Mouse (Mus musculus) liver, embryonic 15.5 days (tissue): ENCODE measurements around the gene Nolc1. TPM values are rescaled to one million over a fixed set of nuclear protein-coding genes. Genes with fewer than 3 reads are reported as not detected.
A peak's percentile ranks its signal among the peaks of the same experiment; 100 is the strongest.

Experiments used
- ATAC-seq: fragments of 200-750 bp; cut with Nextera tagmentation; 2 replicates; pipeline ENCODE4 v1.8.0; 2017; ENCODE audit warnings: moderate number of reproducible peaks, mild to moderate bottlenecking, moderate library complexity; ENCODE audit not compliant: insufficient read depth
- H3K27ac ChIP-seq: fragments of 300-500 bp; sonication (generic); replicated peaks from 2 replicates; pipeline ENCODE4 v1.5.1; 2015; ENCODE audit warnings: mild to moderate bottlenecking, inconsistent platforms
- H3K27me3 ChIP-seq: fragments of 300-500 bp; sonication (generic); 2 replicates; pipeline ENCODE4 v1.6.1; 2015; ENCODE audit warnings: mild to moderate bottlenecking, inconsistent platforms
- H3K36me3 ChIP-seq: fragments of 300-500 bp; sonication (generic); replicated peaks from 2 replicates; pipeline ENCODE4 v1.6.1; 2015; ENCODE audit warnings: moderate library complexity, mild to moderate bottlenecking, inconsistent platforms
- H3K4me1 ChIP-seq: fragments of 300-500 bp; sonication (generic); replicated peaks from 2 replicates; pipeline ENCODE4 v1.6.1; 2015; ENCODE audit warnings: inconsistent platforms
- H3K4me2 ChIP-seq: fragments of 300-500 bp; sonication (generic); 2 replicates; pipeline ENCODE4 v1.6.1; 2015; ENCODE audit warnings: moderate library complexity, mild to moderate bottlenecking, inconsistent platforms
- H3K4me3 ChIP-seq: fragments of 300-500 bp; sonication (generic); replicated peaks from 2 replicates; pipeline ENCODE4 v1.5.1; 2015; ENCODE audit warnings: mild to moderate bottlenecking, inconsistent platforms
- H3K9ac ChIP-seq: fragments of 300-500 bp; sonication (generic); 2 replicates; pipeline ENCODE4 v1.6.1; 2015; ENCODE audit warnings: moderate library complexity, mild to moderate bottlenecking, inconsistent platforms
- H3K9me3 ChIP-seq: fragments of 300-500 bp; sonication (generic); replicated peaks from 2 replicates; pipeline ENCODE4 v1.6.1; 2016; ENCODE audit warnings: inconsistent platforms
- WGBS: fragments of 180-500 bp; shearing (Covaris S2); methylation state at CpG from one replicate; pipeline ENCODE4 v1.1.7; 2015; ENCODE audit warnings: mixed read lengths; ENCODE audit not compliant: insufficient replicate concordance; 5-methylcytosine and 5-hydroxymethylcytosine counted together
- polyA plus RNA-seq: library from polyadenylated mRNA; unstranded; fragments of >200 nt; fragmentation: Nextera tagmentation; extraction: Ambion mirVana; gene quantifications from 2 replicates; pipeline ENCODE4 v1.2.1, GENCODE M21; 2015

The Nolc1 gene
- polyA plus RNA-seq, 1 experiment from 2014 or later, result 48.8 TPM

DNA sequence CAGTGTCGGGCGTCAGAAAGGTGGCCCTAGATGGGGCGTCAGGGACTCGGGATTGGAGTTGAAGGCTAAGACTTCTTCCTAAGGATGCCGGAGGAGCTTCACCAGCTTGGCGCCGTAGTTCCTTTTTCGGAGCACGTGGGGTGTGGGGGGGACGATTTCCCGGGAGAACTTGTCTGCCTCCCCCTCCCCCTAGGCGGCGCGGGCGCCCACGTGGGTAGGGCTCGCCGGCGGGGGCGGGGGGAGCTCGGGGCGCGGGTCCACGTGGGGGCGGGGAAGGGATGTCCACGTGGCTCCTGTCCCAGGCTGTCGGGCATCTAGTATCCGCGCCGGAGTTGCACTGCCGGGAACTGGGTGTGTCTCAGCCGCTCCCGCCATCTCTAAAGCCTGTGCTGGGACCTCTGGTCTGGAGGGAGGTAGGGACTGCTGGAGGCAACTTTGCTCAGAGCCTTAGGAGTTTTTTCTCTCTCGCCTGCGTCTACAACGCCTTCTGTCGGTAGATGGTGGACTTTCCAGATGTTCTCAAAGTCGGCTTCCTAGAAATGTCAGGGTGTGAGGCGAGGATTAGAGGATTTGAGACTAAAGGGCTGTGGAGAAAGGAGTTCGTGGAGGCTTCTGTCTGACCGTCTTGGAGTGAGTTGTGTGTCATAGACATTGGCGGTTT is 18.6 kb upstream of the Nolc1 start:
- peak; percentile 60 for ATAC-seq
- WGBS, result under 1% methylated on average over 42 of the region's 42 CpGs
- H3K4me3 ChIP-seq, result peak overlapping the region; percentile 90

DNA sequence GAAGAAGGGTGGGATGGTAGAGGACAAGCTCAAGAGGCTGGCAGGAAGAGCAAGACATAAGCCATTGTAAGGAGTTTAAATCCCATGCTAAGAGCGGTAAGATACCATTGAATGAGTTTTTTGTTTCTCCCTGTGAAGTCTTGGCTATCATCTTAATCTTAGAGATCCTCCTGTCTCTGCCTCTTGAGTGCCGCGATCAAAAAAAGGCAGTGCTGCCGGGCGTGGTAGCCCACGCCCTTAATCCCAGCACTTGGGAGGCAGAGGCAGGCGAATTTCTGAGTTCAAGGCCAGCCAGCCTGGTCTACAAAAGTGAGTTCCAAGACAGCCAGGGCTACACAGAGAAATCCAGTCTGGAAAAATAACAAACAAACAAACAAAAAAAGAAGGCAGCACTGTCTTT is 17.2 kb upstream of the Nolc1 start:
- Histone ChIP-seq H3K27ac (peak overlapping the region; percentile 90; the same call in 1 of the 2 replicates), H3K9ac (no peak overlapping the region; the same call in 1 of the 2 replicates), H3K9me3 (no peaks in the 10 kb centered on the region), H3K4me1 (peaks cover 57% of the 10 kb centered on the region), H3K27me3 (no peaks in the 10 kb centered on the region), H3K4me3 (peak overlapping the region; percentile 90), H3K36me3 (peaks cover 22% of the 10 kb centered on the region), H3K4me2 (peak overlapping the region; percentile 98)
- WGBS, result 65% methylated on average over 7 of the region's 7 CpGs
- ATAC-seq, result no peak

More for the DNA sequence above, 18.6 kb upstream of the Nolc1 start:
- H3K4me1 ChIP-seq, result peaks cover 64% of the 10 kb centered on the region
- no peaks in the 10 kb centered on the region for H3K27me3 ChIP-seq
- peak overlapping the region; percentile 98 for H3K4me2 ChIP-seq
- H3K9me3 ChIP-seq, result no peaks in the 10 kb centered on the region
- peak overlapping the region; percentile 82 for H3K9ac ChIP-seq
- peaks cover 8% of the 10 kb centered on the region for H3K36me3 ChIP-seq
- peak overlapping the region; percentile 90 for H3K27ac ChIP-seq

- Histone ChIP-seq H3K27ac (peak overlapping the region; percentile 84), H3K4me2 (peak overlapping the region; percentile 63), H3K4me1 (peaks cover 50% of the 10 kb centered on the region), H3K9ac (peak overlapping the region; percentile 45), H3K4me3 (peak overlapping the region; percentile 32), H3K27me3 (no peaks in the 10 kb centered on the region), H3K9me3 (no peaks in the 10 kb centered on the region), H3K36me3 (peaks cover 46% of the 10 kb centered on the region)
- 18% methylated on average over 6 of the region's 6 CpGs for WGBS
- ATAC-seq, result no peak
Observed at GRCm38 (mm10) chr19:46060845-46061244, 14.8 kb upstream of the Nolc1 start.

- no peaks in the 10 kb centered on the region for H3K27me3 ChIP-seq
- H3K27ac ChIP-seq, result no peak overlapping the region
- H3K36me3 ChIP-seq, result peaks cover 97% of the 10 kb centered on the region
- no peak overlapping the region for H3K9ac ChIP-seq
- ATAC-seq, result no peak
- no peak overlapping the region for H3K4me2 ChIP-seq
- 79% methylated on average over 10 of the region's 10 CpGs for WGBS
- H3K4me1 ChIP-seq, result no peaks in the 10 kb centered on the region; the same call in 1 of the 2 replicates
- no peaks in the 10 kb centered on the region for H3K9me3 ChIP-seq
- no peak overlapping the region for H3K4me3 ChIP-seq
Observed at GRCm38 (mm10) chr19:46068054-46068453, 7.6 kb upstream of the Nolc1 start.

DNA sequence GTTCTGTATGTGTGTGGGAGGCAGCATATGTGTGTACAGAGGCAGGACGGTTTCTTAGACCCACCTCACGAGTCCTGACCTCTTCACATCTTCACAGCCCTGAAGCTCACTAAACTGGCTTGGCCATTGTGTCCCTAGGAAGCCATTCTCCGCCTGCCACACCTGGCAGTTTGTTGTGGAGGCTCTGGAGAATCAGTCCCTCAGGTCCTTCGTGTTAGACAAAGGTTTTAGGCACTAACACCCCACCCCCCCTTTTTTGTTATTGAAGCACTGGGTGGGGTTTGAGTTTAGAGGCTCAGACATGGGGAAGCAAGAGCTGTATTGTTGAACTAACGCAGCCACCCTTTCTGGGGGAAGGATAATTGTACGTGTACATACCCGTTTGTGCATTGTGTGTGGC is 2.4 kb upstream of the Nolc1 start:
- peaks cover 57% of the 10 kb centered on the region for H3K36me3 ChIP-seq
- no peak overlapping the region for H3K9ac ChIP-seq

DNA sequence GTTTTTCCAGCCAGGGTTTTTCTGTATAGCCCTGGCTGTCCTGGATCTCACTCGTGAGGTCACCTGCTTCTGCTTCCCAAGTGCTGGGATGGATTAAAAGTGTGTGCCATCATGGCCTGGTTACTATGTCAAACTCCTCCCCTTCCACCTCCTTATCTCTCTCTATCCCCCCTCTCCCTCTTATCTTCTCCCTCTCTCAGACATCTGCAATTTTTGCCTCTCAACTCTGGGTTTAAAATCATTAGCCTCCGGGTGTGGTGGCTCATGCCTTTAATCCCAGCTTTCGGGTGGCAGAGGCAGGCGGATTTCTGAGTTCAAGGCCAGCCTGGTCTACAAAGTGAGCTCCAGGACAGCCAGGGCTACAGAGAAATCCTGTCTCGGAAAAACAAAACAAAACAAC is 1.4 kb upstream of the Nolc1 start:
- H3K4me3 ChIP-seq, result no peak overlapping the region
- 0 out of 2 replicates have a peak, but pooled peaks have one; percentile 8 for ATAC-seq
- WGBS, result 42% methylated on average over 5 of the region's 5 CpGs
- H3K36me3 ChIP-seq, result peaks cover 59% of the 10 kb centered on the region
- no peak overlapping the region for H3K4me2 ChIP-seq
- no peaks in the 10 kb centered on the region for H3K27me3 ChIP-seq
- peak overlapping the region; percentile 76 for H3K27ac ChIP-seq
- H3K9me3 ChIP-seq, result no peaks in the 10 kb centered on the region
- no peak overlapping the region for H3K9ac ChIP-seq
- H3K4me1 ChIP-seq, result peaks cover 45% of the 10 kb centered on the region

More for the DNA sequence above, 2.4 kb upstream of the Nolc1 start:
- WGBS, result 73% methylated on average over 7 of the region's 7 CpGs
- no peak for ATAC-seq
- H3K4me1 ChIP-seq, result peaks cover 41% of the 10 kb centered on the region
- no peak overlapping the region for H3K4me2 ChIP-seq
- no peak overlapping the region for H3K4me3 ChIP-seq
- H3K27ac ChIP-seq, result peak overlapping the region; percentile 76
- no peaks in the 10 kb centered on the region for H3K27me3 ChIP-seq
- H3K9me3 ChIP-seq, result no peaks in the 10 kb centered on the region

DNA sequence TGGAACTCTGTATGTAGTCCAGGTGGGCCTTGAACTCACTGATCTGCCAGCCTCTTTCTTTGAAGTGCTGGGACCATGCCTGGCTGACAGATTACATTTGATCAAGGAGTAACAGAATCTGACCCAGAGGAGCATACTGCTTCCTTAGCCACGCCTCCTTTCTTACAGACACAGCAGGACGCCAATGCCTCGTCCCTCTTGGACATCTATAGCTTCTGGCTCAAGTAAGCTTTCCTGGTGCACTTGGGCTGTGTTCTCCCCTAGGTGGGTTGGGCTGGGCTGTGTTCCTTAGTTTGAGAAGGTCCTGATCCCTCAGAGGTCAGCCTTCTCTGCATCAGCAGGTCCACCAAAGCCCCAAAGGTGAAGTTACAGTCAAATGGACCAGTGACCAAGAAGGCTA is 2.9 kb downstream of the Nolc1 start:
- H3K27me3 ChIP-seq, result no peaks in the 10 kb centered on the region
- H3K36me3 ChIP-seq, result peaks cover 60% of the 10 kb centered on the region
- WGBS, result 67% methylated on average over 3 of the region's 3 CpGs
- H3K4me2 ChIP-seq, result no peak overlapping the region
- no peak overlapping the region for H3K9ac ChIP-seq
- H3K9me3 ChIP-seq, result no peaks in the 10 kb centered on the region
- peaks cover 42% of the 10 kb centered on the region for H3K4me1 ChIP-seq
- H3K4me3 ChIP-seq, result no peak overlapping the region
- H3K27ac ChIP-seq, result no peak overlapping the region
- ATAC-seq, result no peak

DNA sequence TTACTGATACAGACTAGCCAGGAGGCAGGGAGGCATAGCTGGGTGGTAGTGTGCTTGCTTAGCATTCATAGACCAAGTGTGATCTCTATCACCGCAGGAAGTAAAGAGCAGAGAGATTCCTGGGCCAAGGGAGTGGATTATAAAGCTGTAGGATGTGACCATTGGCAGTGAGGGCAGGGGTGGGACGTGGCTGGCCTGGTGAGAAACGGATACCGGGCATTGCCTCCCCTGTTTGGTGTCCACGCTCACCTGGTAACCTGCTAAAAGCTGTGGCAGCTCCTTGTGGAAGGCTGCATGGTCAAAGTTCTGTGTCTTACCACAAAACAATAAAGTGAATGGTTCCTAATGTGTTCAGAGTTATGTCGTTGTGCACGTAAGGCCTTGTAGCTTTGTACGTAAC is 9.5 kb downstream of the Nolc1 start:
- peaks cover 54% of the 10 kb centered on the region for H3K36me3 ChIP-seq

GRCm38 (mm10) chr19:46086337-46086736 is 10.7 kb downstream of the Nolc1 start:
- ATAC-seq, result no peak
- Histone ChIP-seq H3K9ac (no peak overlapping the region), H3K4me2 (no peak overlapping the region), H3K4me3 (no peak overlapping the region), H3K36me3 (peaks cover 43% of the 10 kb centered on the region), H3K4me1 (no peaks in the 10 kb centered on the region), H3K9me3 (no peaks in the 10 kb centered on the region), H3K27me3 (no peaks in the 10 kb centered on the region), H3K27ac (no peak overlapping the region)
- 30% methylated on average over 3 of the region's 3 CpGs for WGBS

More for the DNA sequence above, 9.5 kb downstream of the Nolc1 start:
- WGBS, result 84% methylated on average over 8 of the region's 8 CpGs
- Histone ChIP-seq H3K27me3 (no peaks in the 10 kb centered on the region), H3K27ac (no peak overlapping the region), H3K4me1 (no peaks in the 10 kb centered on the region), H3K9me3 (no peaks in the 10 kb centered on the region), H3K4me2 (no peak overlapping the region), H3K4me3 (no peak overlapping the region), H3K9ac (no peak overlapping the region)
- no peak for ATAC-seq

- Histone ChIP-seq H3K27me3 (0 out of 2 replicates have a peak, but pooled peaks cover 4% of the 10 kb centered on the region), H3K9ac (no peak overlapping the region), H3K4me3 (no peak overlapping the region), H3K27ac (no peak overlapping the region), H3K4me1 (no peaks in the 10 kb centered on the region), H3K4me2 (no peak overlapping the region), H3K36me3 (peaks cover 28% of the 10 kb centered on the region), H3K9me3 (no peaks in the 10 kb centered on the region)
- WGBS, result 71% methylated on average over 7 of the region's 7 CpGs
- no peak for ATAC-seq
Observed at GRCm38 (mm10) chr19:46087871-46088270, 12.2 kb downstream of the Nolc1 start.

GRCm38 (mm10) chr19:46091641-46092040 is 16.0 kb downstream of the Nolc1 start:
- Histone ChIP-seq H3K9ac (no peak overlapping the region), H3K36me3 (no peaks in the 10 kb centered on the region), H3K27ac (no peak overlapping the region), H3K27me3 (0 out of 2 replicates have a peak, but pooled peaks cover 4% of the 10 kb centered on the region), H3K4me3 (no peak overlapping the region), H3K4me2 (no peak overlapping the region), H3K9me3 (no peaks in the 10 kb centered on the region), H3K4me1 (no peaks in the 10 kb centered on the region)
- WGBS, result 71% methylated on average over 4 of the region's 4 CpGs
- no peak for ATAC-seq
